Mouse (Mus musculus) testis, adult 2 months (tissue): ENCODE results near the gene Cx3cl1. TPM values are rescaled to one million over a fixed set of nuclear protein-coding genes. Genes with fewer than 3 reads are reported as not detected.

Experiments
- H3K27ac ChIP-seq: fragments of 200-500 bp; 2 replicates; pipeline ENCODE4 v1.5.1; 2012; ENCODE audit warnings: low read depth, low read length; ENCODE audit not compliant: control insufficient read depth, insufficient read depth
- H3K27me3 ChIP-seq: fragments of 200-500 bp; 2 replicates; pipeline ENCODE4 v1.6.1; 2012; ENCODE audit warnings: mild to moderate bottlenecking, low read length, moderate library complexity; ENCODE audit not compliant: control insufficient read depth, insufficient read depth
- H3K36me3 ChIP-seq: fragments of 200-500 bp; 2 replicates; pipeline ENCODE4 v1.6.1; 2012; ENCODE audit warnings: mild to moderate bottlenecking, low read length; ENCODE audit not compliant: control insufficient read depth, insufficient read depth
- H3K4me1 ChIP-seq: fragments of 200-500 bp; 2 replicates; pipeline ENCODE4 v1.6.1; 2012; ENCODE audit warnings: low read length; ENCODE audit not compliant: control insufficient read depth, insufficient read depth
- H3K4me3 ChIP-seq: fragments of 200-500 bp; 2 replicates; pipeline ENCODE4 v1.5.1; 2012; ENCODE audit warnings: low read depth, mild to moderate bottlenecking, low read length, moderate library complexity, mixed read lengths; ENCODE audit not compliant: control insufficient read depth
- CTCF ChIP-seq: fragments of 200-500 bp; IDR thresholded peaks from 2 replicates; pipeline ENCODE4 v1.5.1; 2012; ENCODE audit warnings: low read depth, mild to moderate bottlenecking, inconsistent platforms, low read length, moderate library complexity; ENCODE audit not compliant: control insufficient read depth, insufficient read depth, insufficient replicate concordance
- POLR2A ChIP-seq: fragments of 200-500 bp; IDR thresholded peaks from 2 replicates; pipeline ENCODE4 v1.6.1; 2012; ENCODE audit warnings: low read depth, mild to moderate bottlenecking, inconsistent platforms, low read length, moderate library complexity; ENCODE audit not compliant: control insufficient read depth
- polyA plus RNA-seq: library from polyadenylated mRNA; depleted of rRNA; stranded (reverse); fragments of >200 nt; gene quantifications from 2 replicates; pipeline ENCODE4 v1.2.3, GENCODE M21; 2012; rRNA removed

The Cx3cl1 gene
- polyA plus RNA-seq = 5.4 and 6.4 TPM in 2 replicates

- TF ChIP-seq POLR2A (peak; percentile 74), CTCF (no peak)
- Histone ChIP-seq H3K27ac (no peak within 1 kb of the TSS), H3K36me3 (no peaks in the 10 kb centered on the region), H3K4me3 (peak within 1 kb of the TSS; percentile 79), H3K4me1 (peaks cover 12% of the 10 kb centered on the region), H3K27me3 (no peaks in the 10 kb centered on the region)
Observed at GRCm38 (mm10) chr8:94771941-94772670, at the start of gene Cx3cl1. Cx3cl1 (plus strand) TSS chr8:94772009.

GRCm38 (mm10) chr8:94725998-94726397 lies 45.8 kb upstream of the Cx3cl1 start:
- Histone ChIP-seq H3K36me3 (no peaks in the 10 kb centered on the region), H3K4me1 (no peaks in the 10 kb centered on the region), H3K27ac (no peak overlapping the region; the same call in 1 of the 2 replicates), H3K27me3 (no peaks in the 10 kb centered on the region), H3K4me3 (no peak overlapping the region)
- no peak for TF ChIP-seq CTCF
- no peak for TF ChIP-seq POLR2A

GRCm38 (mm10) chr8:94729301-94729700 lies 42.5 kb upstream of the Cx3cl1 start:
- Histone ChIP-seq H3K27ac (no peak overlapping the region), H3K27me3 (no peaks in the 10 kb centered on the region), H3K4me1 (no peaks in the 10 kb centered on the region), H3K4me3 (no peak overlapping the region), H3K36me3 (no peaks in the 10 kb centered on the region)
- TF ChIP-seq POLR2A (no peak), CTCF (no peak)

GRCm38 (mm10) chr8:94733821-94734465 lies 37.9 kb upstream of the Cx3cl1 start:
- H3K27me3 ChIP-seq = no peaks in the 10 kb centered on the region
- H3K4me3 ChIP-seq = no peak overlapping the region
- H3K36me3 ChIP-seq = no peaks in the 10 kb centered on the region
- no peaks in the 10 kb centered on the region for H3K4me1 ChIP-seq
- TF ChIP-seq CTCF (no peak), POLR2A (no peak)
- no peak overlapping the region for H3K27ac ChIP-seq

GRCm38 (mm10) chr8:94734735-94735350 lies 37.0 kb upstream of the Cx3cl1 start:
- no peak overlapping the region for H3K27ac ChIP-seq
- no peaks in the 10 kb centered on the region for H3K27me3 ChIP-seq
- H3K36me3 ChIP-seq = no peaks in the 10 kb centered on the region
- H3K4me3 ChIP-seq = no peak overlapping the region
- no peak for TF ChIP-seq CTCF
- TF ChIP-seq POLR2A = no peak
- no peaks in the 10 kb centered on the region; the same call in 1 of the 2 replicates for H3K4me1 ChIP-seq

- no peak for TF ChIP-seq POLR2A
- no peak for TF ChIP-seq CTCF
- no peak overlapping the region for H3K4me3 ChIP-seq
- H3K4me1 ChIP-seq = no peaks in the 10 kb centered on the region; the same call in 1 of the 2 replicates
- H3K27ac ChIP-seq = peak overlapping the region; percentile 56; the same call in 1 of the 2 replicates
- H3K36me3 ChIP-seq = no peaks in the 10 kb centered on the region
- H3K27me3 ChIP-seq = no peaks in the 10 kb centered on the region
Observed at GRCm38 (mm10) chr8:94735426-94736094, 36.2 kb upstream of the Cx3cl1 start.
